Mouse (Mus musculus): Measurements from ENCODE around the gene Aste1. TPM values are rescaled to one million over a fixed set of nuclear protein-coding genes. Genes with fewer than 3 reads are reported as not detected.

The Aste1 gene
- 1 to 10 TPM; 7.2 to 7.4 TPM for total RNA-seq (2021)
- long read RNA-seq, experiment 1, transcript Aste1-201 (5 exons, 2,755 nt) = major isoform, 5 of 7 reads
- long read RNA-seq, experiment 1, partial matches to known transcripts = 0 of 7 reads
- long read RNA-seq, experiment 1, other reads (novel, unspliced or antisense) = 2 of 7 reads
- long read RNA-seq, experiment 2, partial matches to known transcripts = 0 of 5 reads
- long read RNA-seq, experiment 2, other reads (novel, unspliced or antisense) = 3 of 5 reads

DNA sequence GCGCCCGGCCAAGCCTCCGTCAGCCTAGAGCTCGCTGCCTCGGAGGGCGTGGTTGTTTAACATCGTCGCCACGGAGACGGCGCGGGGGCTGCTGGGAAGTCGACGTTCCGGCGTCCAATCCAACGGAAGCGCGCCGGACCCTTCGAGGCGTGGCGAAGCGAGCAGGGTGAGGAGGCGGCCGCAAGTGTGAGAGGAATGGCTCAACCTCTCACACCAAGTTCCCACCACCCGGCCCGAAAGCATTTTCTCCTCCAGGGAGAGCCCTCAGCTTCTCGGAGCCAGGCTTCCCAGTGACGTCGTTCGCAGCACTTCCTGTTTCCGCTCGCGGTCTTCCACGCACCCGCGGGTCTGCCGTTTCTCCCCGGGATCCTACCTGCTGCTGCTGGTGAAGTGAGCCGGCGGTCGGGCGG lies at the start of gene Aste1, which contains the start of gene Nek11:
Gene Aste1, plus strand, starts transcription at position 175 of the 410 bp plus-strand sequence.
Gene Nek11, minus strand, starts transcription at position 307 of the 410 bp plus-strand sequence.
- DNase-seq = peak; percentile 96 to 98

DNA sequence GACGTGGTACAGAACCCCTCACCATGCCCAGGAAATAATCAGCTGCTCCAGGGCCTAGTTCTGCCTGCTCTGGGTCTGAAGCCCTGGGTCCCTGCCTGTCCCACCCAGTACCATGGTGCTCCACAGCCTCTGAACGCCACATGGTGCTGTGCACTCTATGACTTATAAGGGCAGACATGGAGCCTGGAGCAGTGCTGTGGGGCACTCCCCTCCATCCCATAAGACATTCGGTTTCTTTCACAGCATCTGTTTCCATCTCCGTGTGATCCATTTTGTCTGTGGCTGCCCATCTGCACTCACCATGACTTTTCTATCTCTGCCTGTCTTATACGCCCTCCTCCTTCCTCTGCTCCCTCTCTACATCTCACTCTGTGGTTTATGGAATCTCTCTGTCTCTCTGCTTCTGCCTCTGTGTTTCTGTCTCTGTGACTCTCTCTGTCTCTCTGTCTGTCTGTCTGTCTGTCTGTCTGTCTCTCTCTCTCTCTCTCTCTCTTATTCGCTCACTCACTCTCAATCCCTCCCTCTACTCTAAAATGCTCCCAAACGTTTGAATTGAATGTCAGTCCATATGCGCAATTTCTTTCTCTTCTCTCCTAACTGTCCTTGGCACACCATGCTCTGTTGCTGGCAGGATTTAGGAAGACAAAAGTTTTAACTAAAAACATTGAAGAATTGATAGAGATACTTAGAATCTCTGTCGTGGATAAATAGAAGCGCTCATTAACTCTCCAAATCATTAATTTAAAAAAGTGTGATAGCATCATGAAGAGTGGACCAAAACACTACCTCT lies 46.8 kb upstream of the Aste1 start:
- no peak for DNase-seq

- no peak for DNase-seq
These were observed 46.2 kb upstream of the Aste1 start for GRCm38 (mm10) chr9:105349034-105349433.

GRCm38 (mm10) chr9:105362181-105362580 lies 33.0 kb upstream of the Aste1 start:
- no peak for DNase-seq

DNA sequence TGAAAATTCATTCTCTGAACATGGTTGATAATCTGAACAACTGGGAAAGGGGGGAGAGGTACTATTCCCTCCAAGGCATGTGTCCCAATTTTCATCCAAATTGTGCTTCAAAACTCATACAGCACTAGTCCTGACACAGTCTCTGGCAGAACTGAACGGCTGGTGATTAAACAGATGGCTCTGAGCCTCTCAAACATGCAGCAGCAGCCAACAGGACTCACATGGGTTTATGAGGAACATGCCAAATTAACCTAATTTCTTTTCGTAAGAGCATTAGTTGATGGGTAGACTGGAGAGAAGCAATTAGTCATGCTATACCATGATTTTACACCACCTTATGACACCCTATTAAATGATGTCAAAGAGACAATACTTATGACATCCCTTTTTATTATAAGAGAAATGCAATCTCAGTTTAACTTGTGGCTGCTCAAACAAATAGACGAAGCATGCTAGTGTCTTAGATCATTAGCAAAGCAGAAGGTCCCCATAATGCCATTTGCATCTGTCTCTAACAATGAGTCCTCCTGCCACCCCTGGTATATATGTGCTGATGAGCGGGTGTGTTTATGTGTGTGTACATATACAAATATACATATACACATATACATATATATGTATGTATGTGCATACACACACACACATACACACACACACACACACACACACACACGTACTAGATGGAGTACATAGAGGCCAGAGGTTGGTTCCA lies 31.5 kb upstream of the Aste1 start:
- no peak for DNase-seq

- no peak for DNase-seq
These were observed 29.0 kb upstream of the Aste1 start for GRCm38 (mm10) chr9:105366199-105366598.

GRCm38 (mm10) chr9:105368605-105369004 lies 26.6 kb upstream of the Aste1 start:
- DNase-seq = no peak

DNA sequence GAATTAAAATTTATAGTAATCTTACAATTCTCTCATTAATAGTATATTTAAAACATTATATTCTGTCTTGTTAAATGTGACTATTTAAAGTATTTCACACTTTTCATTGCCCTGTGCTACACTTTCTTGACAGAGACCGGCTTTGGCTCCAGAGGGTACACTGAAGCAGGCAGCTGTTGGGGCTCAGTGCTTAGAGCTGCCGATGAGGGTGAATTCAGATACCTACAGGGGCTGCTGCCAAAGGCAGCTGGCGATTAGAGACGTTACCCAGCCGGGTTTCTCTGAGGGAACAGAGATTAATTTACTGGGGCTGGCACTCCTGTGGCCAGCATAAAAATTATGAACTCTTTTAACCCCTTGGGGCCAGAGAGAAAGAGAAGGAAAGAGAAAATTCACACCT lies 20.8 kb upstream of the Aste1 start:
- DNase-seq = no peak

DNA sequence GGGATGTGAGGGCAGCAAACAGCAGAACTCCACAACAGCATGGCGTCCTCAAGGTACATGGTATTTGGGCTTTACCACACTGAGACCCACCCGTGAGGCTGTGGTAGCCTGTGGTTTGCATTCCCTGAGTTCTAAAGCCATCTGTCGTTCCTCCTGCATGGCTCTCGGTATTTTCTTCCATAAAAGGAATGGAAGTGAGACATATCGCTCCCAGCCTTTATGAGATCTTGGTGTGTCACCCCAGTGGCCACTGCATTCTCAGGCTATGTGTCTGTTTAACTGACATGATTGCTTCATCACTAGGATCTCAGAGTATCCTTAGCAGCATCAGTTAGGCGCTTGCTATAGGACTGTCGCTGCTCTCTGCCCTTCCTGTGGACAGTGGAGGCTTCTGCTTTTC lies 18.8 kb upstream of the Aste1 start:
- DNase-seq = no peak

- DNase-seq = no peak
These were observed 18.1 kb upstream of the Aste1 start for GRCm38 (mm10) chr9:105376954-105377530.

- no peak for DNase-seq
These were observed 17.6 kb upstream of the Aste1 start for GRCm38 (mm10) chr9:105377622-105378021.

GRCm38 (mm10) chr9:105379533-105380145 lies 15.6 kb upstream of the Aste1 start:
- DNase-seq = no peak

DNA sequence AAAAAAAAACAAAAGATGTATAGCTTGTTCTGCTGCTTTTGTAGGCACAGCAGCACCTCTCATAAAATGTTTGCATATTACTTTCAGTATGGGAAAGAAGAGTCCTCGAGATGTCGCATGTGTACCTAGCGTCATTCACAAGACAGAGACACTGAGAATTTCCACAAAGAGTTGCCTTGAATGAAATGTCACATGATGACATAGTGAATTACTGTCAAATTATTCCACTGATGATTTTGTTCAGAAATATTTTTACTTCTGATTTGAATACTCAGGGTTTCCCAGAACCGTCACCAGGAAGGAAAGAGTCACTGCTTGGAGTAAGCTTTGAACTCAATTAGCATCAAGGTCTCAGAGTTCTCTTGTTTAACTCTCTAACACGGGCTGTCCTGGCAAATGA lies 7.8 kb upstream of the Aste1 start:
- DNase-seq = no peak

DNA sequence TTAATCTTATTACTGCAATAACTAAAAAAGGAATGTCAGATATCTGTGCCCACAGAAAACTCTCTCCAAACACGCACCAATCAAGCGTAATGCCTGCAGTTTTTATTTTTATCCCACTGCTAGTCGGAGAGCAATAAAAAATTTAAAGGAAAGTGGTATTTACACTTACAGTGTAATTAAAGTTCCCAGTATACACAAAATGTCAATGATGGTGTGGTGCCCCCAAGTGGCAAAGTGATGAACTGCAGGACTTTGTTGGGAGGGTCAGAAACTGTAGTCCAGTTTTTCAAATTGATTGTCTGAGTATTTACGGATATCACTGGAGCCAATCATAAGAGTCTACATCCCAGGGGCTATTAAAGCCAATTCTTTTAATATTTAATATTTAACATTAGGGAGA lies 5.9 kb upstream of the Aste1 start:
- DNase-seq = peak; percentile 51 to 92

GRCm38 (mm10) chr9:105390616-105391015 lies 4.6 kb upstream of the Aste1 start:
- no peak for DNase-seq

DNA sequence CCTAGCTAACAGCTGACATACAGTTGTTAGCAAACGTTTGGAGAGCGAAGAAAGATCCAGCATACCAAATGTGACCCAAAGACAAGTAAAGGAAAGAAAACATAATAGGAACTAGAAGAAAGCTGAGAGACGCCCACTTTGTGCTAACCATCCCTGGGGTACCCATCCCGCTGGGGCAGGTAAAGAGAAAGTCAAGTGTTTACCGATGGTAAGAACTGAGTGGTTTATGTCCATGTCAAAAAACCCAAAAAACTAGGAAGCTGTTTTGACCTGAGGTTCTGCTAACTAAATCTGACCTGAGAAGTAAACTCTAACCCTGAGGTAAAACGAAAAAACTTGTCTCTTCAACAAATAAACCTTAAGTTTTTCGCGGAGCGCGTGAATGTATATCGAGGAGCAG lies 472 bp upstream of the Aste1 start:
- DNase-seq = no peak

GRCm38 (mm10) chr9:105408549-105408948 lies 13.4 kb downstream of the Aste1 start:
- DNase-seq = no peak

DNA sequence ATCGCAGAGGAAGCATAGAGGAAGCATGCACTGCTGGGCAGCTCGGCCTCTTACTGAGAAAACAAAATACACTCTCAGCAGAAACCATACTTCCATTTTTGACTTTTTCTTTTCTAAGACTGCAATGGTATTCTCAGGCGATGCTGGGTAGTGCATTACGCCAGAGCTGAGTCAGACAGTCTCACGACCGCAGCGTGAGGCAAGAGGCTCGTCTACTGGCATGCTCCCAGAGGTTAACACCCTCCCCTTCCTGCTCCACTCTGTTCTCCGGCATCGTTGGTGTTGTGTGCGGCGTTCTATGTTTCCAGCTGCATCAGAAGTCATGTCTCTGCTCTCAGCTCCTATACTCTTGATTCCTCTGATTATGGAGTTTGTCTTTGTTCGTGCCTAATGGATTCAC lies 63.8 kb downstream of the Aste1 start:
- peak in 1 of 2 experiments; percentile 46 for DNase-seq

DNA sequence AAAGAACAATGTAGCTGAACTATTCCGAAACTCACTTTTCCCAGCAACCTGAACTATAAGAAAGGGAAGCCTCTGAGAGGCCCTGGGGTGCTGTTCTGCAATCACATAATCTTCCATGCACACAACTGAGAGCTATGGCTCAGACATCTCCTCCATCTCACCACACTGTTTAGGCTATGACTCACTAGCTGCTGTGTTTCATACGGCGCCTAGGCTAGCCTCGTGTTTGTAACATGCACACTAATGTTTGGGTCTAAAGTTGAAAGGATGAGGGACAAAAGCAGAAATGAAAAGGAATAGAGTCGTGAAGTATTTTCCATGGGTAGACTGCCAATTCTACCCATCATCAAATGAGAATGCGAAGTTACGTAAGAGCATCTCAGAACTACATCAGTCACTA lies 66.3 kb downstream of the Aste1 start:
- DNase-seq = no peak

Data from heart, adult 18-20 months (tissue).